Mouse (Mus musculus) adrenal gland, adult (tissue): Measurements from ENCODE around the gene Ssr2.
A peak's percentile ranks its signal among the peaks of the same experiment; 100 is the strongest.

Experiments
- DNase-seq, 2 experiments: peaks; one replicate each; pipeline ENCODE4 v3.0.0; 2022 to 2023; ENCODE audit warnings: low spot score in 1 of 2; ENCODE audit not compliant: inconsistent age in 2 of 2

Ssr2 gene

GRCm38 (mm10) chr3:88622113-88622940 lies 46.7 kb downstream of the Ssr2 start:
- DNase-seq = peak; percentile 33 to 81

GRCm38 (mm10) chr3:88622941-88623345 lies 47.3 kb downstream of the Ssr2 start:
- DNase-seq = peak; percentile 32 to 66

- DNase-seq = peak in 1 of 2 experiments; percentile 59
Observed at GRCm38 (mm10) chr3:88623346-88624135, 47.9 kb downstream of the Ssr2 start.

- DNase-seq = no peak
Observed at GRCm38 (mm10) chr3:88624324-88624723, 48.6 kb downstream of the Ssr2 start.

GRCm38 (mm10) chr3:88624951-88625350 lies 49.3 kb downstream of the Ssr2 start:
- peak; percentile 35 to 41 for DNase-seq

- no peak for DNase-seq
Observed at GRCm38 (mm10) chr3:88625531-88625930, 49.9 kb downstream of the Ssr2 start.

GRCm38 (mm10) chr3:88626316-88626715 lies 50.6 kb downstream of the Ssr2 start:
- DNase-seq = no peak

GRCm38 (mm10) chr3:88627114-88627513 lies 51.4 kb downstream of the Ssr2 start:
- DNase-seq = no peak

- no peak for DNase-seq
Observed at GRCm38 (mm10) chr3:88627535-88627934, 51.9 kb downstream of the Ssr2 start.

GRCm38 (mm10) chr3:88628766-88629165 lies 53.1 kb downstream of the Ssr2 start:
- no peak for DNase-seq

- DNase-seq = no peak
Observed at GRCm38 (mm10) chr3:88629244-88629643, 53.6 kb downstream of the Ssr2 start.

GRCm38 (mm10) chr3:88630018-88630417 lies 54.3 kb downstream of the Ssr2 start:
- DNase-seq = no peak

GRCm38 (mm10) chr3:88630849-88631341 lies 55.2 kb downstream of the Ssr2 start:
- DNase-seq = peak in 1 of 2 experiments; percentile 34

- DNase-seq = peak in 1 of 2 experiments; percentile 31
Observed at GRCm38 (mm10) chr3:88631921-88632587, 56.4 kb downstream of the Ssr2 start.

GRCm38 (mm10) chr3:88633056-88633455 lies 57.4 kb downstream of the Ssr2 start:
- DNase-seq = no peak

GRCm38 (mm10) chr3:88635506-88636275 lies 60.0 kb downstream of the Ssr2 start:
- no peak for DNase-seq

GRCm38 (mm10) chr3:88636555-88636986 lies 60.9 kb downstream of the Ssr2 start:
- no peak for DNase-seq

- DNase-seq = no peak
Observed at GRCm38 (mm10) chr3:88637134-88637533, 61.5 kb downstream of the Ssr2 start.
